Mouse (Mus musculus): Measurements from ENCODE around the gene Cyb5b.
"Not testable (repeated sequence)": the region's sequence is repeated elsewhere in the genome, so short reads cannot be mapped to it uniquely, and the experiment has no call there.

The Cyb5b gene

DNA sequence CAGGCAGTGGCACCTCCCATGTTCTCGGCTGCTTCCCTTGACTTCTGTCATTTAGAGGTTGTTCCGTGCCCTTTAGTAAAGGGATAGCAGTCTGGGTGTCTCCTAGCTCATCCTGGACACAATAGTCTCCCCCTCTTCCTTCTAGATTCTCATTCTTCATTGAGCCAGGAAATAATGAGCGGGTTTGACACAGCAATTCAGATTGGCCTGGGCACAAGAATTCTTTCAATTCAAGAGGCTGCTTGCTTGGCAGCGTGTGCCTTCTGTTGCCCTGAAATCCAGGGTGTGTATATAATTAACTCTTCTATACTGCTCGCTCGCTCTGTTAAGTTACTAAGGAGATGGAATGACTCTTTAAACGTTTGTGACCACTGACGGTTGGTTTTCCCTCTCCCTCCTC is 21.7 kb downstream of the Cyb5b start:
- DNase-seq (ENCODE audit: low spot score in 2 of 2) = no peak

DNA sequence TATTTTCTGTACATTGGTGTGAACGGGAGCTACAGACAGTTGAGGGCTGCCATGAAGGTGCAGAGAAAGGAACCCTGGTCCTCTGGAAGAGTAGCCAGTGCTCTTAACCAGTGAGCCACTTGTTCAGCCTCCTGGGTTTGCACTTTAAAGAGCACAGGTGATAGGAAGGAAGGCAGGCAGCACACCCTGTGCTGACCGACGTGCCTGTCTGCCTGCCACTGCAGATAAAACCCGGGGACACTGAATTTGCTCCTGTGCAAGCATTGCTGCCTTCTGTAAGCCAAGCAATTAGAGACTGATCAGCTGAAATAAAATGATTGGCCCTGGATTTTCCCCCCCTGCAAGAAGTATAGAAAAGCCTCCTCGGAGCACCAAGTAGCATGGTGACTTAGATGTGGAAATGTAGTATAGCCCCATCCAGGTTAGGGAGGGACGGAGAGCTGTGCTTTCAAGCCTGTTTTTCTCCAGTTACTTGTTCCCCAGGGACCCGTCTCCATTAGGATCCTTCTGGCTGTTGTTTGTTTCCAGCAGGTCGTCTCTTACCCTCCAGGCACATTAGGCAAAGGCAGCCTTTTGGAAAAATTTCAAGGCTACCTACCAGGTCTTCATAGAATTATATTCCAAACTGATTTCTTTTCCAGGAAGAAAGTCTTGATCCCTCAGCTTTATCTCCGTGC is 22.7 kb downstream of the Cyb5b start:
- no peak for DNase-seq (ENCODE audit: low spot score in 2 of 2)

DNA sequence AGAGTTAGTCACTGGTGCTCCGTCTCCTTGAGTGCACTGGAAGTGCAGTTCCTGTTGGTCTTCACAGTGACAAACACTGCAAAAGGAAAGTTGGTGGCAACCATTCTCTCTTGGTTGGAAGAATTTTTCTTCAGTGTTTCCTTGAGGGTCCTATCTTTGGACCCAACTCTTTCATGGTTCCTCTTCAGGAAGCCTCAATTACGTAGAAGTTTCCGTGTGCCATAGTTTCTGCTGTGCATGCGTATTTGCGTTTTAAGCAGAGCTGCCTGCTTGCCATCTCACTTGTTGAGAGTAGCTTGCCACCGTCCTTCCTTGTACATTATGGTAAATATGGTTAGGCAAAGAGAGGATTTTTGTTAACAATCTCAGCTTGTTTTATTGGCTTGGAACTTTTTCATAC is 30.7 kb downstream of the Cyb5b start:
- no peak for DNase-seq (ENCODE audit: low spot score in 2 of 2)

- DNase-seq (ENCODE audit: low spot score in 2 of 2) = no peak
Observed at GRCm38 (mm10) chr8:107184996-107185395, 34.6 kb downstream of the Cyb5b start.

DNA sequence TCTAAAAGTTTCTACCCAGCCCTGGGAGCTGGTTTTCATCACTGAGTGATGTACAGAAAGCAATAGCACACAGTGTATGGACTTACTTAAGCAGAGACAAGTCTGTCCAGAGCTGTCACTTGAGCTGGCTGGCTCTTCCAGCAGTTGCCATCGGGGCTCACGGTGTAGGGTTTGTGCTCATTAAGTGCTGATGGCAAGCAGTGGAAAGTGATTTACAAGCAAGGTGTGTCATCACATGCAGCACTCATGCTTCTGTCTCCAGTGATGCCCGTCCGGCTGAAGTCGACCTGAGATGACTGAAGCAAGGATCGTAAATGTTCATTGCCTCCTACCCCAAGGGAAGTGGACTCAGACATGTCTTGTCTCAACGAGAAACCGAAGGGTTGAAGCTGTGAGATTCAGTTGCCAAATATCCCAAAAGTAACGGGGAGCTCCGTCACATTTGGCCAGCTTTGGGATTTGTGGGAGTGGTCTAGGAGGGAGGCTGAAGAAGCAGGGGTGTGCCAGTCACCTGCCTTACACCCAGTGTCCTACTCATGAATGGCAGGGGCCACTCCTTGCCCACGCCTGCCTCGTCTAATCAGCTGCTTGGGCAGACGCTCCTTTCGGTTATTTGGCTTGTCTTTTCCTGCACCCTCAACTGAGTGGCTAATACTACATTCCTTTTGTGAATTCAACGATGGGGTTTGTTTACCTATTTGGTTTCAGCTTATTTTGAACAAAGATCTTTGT is 36.4 kb downstream of the Cyb5b start:
- no peak for DNase-seq (ENCODE audit: low spot score in 2 of 2)

GRCm38 (mm10) chr8:107187631-107188030 is 37.2 kb downstream of the Cyb5b start:
- no peak for DNase-seq (ENCODE audit: low spot score in 2 of 2)

GRCm38 (mm10) chr8:107192631-107193030 is 42.2 kb downstream of the Cyb5b start:
- DNase-seq (ENCODE audit: low spot score in 2 of 2) = no peak

GRCm38 (mm10) chr8:107193331-107193730 is 42.9 kb downstream of the Cyb5b start:
- DNase-seq (ENCODE audit: low spot score in 2 of 2) = no peak

DNA sequence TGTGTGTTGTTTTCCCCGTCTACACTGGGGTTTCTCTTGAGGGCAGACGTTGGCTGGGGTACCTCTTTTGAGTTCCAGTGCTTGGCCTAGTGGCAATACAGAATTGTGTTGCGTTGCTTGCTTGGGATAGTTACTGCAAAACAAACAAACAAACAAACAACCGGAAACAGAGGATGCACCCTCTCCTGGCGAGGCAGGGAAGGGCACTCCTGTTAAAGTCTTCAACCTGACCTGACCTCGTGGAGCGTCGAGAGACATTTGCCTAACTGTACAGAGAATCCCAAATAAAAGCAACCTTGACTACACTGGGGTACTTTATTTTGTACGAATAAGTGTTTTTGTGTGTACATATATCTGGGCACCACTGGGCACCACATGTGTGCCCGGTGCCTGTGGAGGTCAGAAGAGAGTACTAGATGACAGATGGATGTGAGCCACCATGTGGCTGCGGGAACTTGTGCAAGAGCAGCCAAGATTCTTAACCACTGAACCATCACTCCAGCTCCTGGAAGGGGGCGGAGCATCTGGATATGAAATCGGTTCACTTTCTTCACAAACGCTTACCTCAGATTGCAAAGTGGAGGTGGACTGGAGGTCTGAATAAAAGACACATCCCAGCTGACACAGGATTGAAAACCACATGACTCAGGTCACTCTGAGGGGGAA is 44.5 kb downstream of the Cyb5b start:
- no peak for DNase-seq (ENCODE audit: low spot score in 2 of 2)

DNA sequence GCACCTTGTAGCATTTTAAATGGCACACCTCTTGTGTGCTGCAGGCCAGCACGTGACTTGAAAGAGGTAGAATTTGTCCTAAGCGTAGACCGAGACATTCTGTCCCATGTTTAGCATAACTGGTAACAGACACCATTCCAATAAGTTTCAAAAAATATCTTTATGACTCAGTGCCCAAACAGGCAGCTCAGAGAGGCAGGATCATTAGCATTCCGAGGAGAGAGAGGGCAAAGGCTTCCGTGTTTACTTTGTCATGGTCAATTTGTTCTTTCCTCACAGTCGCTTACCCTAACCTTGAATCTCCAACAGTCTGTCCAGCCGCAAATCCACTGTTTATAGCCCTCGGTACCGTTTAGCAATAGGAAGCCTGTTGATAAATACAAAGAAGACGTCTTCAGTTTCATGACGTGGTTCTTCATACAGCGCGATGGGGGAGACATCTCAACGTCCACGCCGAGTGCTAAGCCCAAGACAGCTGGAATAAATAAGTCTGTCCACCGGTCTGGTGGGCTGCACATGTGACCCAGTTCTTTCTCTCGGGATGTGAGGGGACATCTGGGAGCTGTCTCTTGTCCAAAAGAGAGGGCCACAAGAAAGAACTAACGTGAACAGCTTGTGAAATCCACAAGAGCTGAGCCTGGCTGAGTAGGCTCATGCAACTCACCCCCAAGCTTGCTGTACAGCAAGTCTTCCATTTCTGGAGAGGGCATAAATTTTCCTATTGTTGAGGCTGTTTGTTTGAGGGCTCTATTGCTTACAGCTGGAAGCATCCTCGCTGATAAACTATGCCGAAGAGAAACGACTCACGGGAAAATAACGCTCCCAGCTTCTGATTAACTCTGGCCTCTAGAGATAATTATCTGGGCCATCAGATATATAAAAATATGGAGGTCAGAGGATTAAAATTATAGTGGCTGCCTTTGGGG is 47.7 kb downstream of the Cyb5b start:
- DNase-seq (ENCODE audit: low spot score in 2 of 2) = peak in 1 of 2 experiments; percentile 26

GRCm38 (mm10) chr8:107205164-107205563 is 54.7 kb downstream of the Cyb5b start:
- no peak for DNase-seq (ENCODE audit: low spot score in 2 of 2)

- DNase-seq (ENCODE audit: low spot score in 2 of 2) = peak in 1 of 2 experiments; percentile 62
Observed at GRCm38 (mm10) chr8:107205701-107206561, 55.5 kb downstream of the Cyb5b start.

DNA sequence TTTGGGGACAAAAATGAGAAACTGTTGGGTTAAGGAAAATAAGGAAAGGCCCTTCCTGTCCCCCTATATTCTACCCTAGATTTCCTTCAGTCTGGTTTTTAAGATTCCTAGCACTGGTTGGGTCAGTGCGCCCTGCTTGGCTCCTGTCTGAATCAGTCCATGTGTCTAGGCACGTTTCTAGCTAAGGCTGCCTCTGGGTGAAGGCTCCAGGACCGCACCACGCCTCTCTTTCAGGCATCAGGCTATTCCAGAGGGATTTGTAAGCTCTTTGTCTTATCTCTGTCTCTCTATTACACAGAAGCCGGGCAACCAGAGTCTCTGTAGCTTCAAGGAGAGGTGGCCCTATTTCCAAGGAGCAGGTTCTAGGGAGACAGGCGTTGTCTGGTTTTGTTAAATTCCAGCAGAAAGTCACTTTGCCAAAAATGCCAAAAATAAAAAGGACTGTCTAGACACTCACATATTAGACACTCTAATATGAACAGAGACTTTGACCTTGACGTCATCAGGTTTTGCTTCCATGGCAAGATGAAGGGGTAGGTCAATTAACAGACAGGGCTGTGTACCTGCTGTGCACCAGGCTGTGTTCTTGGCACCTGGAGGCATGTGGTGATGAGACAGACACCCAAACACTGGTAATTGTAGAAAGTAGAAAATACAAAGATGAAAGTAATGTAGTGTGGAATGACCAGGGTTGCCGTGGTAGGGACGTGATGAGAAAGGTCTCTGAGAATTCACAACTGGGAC is 56.5 kb downstream of the Cyb5b start:
- peak in 1 of 2 experiments; percentile 41 for DNase-seq (ENCODE audit: low spot score in 2 of 2)

DNA sequence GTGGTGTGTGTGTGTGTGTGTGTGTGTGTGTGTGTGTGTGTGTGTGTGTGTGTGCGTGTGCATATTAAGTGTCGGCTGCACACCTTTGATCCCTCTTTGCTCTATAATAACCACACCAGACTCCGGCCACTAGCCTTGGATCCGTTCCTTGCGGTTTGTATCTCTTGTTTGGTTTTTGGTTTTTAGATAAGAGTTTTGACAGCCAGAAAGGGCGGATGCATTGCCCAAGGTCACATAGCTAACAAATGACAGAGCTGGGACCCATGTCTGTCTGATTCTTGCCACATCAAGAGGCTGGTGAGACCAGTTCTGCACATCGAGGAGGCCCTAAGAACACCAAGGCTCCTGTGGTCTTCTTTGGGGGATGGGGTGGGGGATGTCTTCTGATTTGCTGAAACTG is 58.7 kb downstream of the Cyb5b start:
- DNase-seq (ENCODE audit: low spot score in 2 of 2) = peak in 1 of 2 experiments; percentile 53

- no peak for DNase-seq (ENCODE audit: low spot score in 2 of 2)
Observed at GRCm38 (mm10) chr8:107212006-107212405, 61.6 kb downstream of the Cyb5b start.

DNA sequence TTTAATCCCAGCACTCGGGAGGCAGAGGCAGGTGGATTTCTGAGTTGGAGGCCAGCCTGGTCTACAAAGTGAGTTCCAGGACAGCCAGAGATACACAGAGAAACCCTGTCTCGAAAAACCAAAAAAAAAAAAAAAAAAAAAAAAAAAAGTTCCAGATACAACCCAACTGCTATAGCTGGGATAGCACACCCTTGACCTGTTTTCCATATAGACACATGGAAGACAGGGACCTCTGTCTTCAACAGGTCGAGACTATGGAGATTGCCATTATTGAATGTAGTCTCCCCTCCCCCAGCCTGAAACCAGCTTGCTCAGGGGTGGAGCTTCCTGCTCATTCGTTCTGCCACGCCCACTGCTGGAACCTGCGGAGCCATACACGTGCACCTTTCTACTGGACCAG is 66.8 kb downstream of the Cyb5b start:
- not testable (repeated sequence) for DNase-seq (ENCODE audit: low spot score in 2 of 2)

DNA sequence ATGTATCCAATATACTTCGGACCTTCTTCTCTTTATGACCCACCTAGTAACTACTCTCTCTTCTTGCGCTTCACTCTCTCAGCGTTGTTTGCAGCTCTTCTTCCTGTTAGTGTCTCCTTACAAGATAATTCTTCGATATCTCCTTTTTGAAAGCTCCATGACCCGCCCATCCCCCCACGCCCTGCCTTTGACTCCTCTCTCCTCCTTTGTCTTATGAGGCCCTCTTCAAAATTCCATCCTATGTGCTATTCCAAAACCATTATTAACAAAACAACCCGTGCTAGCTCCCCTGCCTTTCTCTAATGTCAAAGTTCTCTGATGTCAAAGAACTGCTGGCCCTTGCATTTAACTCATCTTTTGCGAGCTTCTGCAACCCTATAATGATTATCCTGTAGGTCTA is 67.7 kb downstream of the Cyb5b start:
- no peak for DNase-seq (ENCODE audit: low spot score in 2 of 2)

- DNase-seq (ENCODE audit: low spot score in 2 of 2) = no peak
Observed at GRCm38 (mm10) chr8:107219078-107219477, 68.6 kb downstream of the Cyb5b start.

DNA sequence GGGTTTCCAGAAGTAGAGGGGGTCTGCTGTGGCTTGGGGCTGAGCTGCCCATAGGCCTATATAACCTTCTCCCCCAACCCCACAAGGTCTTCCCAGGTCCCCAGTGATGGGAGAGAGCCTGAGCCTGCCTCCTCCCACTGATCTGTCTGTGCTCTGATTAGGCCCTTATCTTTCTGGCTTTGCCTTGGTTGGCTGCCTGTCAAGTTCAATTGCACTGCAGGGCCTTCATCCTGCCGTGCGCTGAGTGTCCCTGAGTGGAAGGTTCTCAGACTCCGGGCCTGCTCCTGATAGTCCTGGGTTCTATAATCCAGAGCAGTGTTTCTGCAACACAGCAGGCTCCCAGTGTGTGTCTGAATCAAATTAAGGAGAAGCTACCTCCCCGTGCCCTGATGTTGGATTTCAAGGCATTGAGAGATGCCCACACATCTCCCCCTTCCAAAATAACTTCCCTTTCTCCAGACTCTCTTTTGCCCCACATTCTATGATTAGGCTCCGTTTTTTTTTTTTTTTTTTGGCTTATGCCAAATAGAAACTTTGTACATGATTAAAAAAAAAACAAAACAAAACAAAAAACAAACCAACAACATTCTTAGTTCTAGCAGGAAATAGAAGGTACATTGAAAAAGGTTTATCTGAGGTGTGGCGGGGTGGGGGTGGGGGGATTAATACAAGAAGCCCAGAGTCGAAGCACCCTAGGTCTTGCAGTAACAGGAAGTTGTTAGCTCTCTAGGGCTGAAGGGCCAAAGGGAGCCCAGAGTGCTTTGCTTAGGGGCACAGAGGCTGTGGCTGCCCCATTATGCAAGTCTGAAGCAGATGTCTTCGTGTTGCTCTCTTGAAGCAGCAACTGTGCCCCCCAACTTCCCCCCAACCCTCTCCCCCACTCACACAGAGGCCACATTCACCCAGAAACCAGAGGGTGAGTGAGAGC is 71.7 kb downstream of the Cyb5b start:
- no peak for DNase-seq (ENCODE audit: low spot score in 2 of 2)
